Mouse (Mus musculus) ES-E14 (cell line): ENCODE data around the gene Nfkb1.

ENCODE experiments used
- MAFK ChIP-seq: IDR thresholded peaks from 2 replicates; pipeline ENCODE4 v1.6.1; 2014; ENCODE audit warnings: mild to moderate bottlenecking, low read depth, low read length, inconsistent platforms; ENCODE audit not compliant: insufficient read depth
- ZC3H11A ChIP-seq: IDR thresholded peaks from 2 replicates; pipeline ENCODE4 v1.6.1; 2012; ENCODE audit warnings: low read depth, mild to moderate bottlenecking, inconsistent platforms, low read length, borderline replicate concordance
- ZNF384 ChIP-seq: IDR thresholded peaks from 2 replicates; pipeline ENCODE4 v1.6.1; 2012; ENCODE audit warnings: low read depth, low read length, inconsistent platforms

DNA sequence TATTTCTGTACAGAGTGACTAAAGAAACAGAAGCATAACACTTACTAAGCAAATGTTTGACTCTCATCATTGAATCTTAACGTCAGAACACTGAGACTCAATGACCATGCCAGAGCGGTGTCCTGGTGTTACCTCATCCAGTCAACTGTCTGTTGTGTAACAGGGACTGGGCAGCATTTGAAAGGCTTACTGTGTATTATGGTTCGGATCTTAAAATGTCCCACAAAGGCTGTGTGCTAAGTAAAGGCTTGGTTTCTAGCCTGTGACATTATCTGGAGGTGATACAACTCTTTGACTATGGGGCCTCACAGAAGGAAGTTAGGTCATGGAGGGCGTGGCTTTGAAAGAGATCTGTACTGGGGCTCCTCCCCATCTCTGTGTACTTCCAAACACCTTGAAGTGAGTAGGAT is 104.9 kb downstream of the Nfkb1 start:
- TF ChIP-seq ZNF384 = no peak
- TF ChIP-seq ZC3H11A = no peak
- no peak for TF ChIP-seq MAFK
